Mouse (Mus musculus) kidney, postnatal 0 days (tissue): ENCODE measurements at regions not wholly inside any gene's neighbourhood (a gene's known extent, or its start where the extent isn't known, plus 50 kb on each side); places are given as distances from the start of the nearest gene placed in this dataset.

Experiments
- ATAC-seq: fragments of 200-750 bp; cut with Nextera tagmentation; replicated peaks from 2 replicates; pipeline ENCODE4 v1.8.0; 2017; ENCODE audit warnings: low read depth, moderate number of reproducible peaks, moderate TSS enrichment, moderate library complexity; ENCODE audit not compliant: low FRiP score
- DNase-seq: peaks from one replicate; pipeline ENCODE4 v3.0.0-alpha.2; 2016; ENCODE audit warnings: low spot score
- H3K27ac ChIP-seq: fragments of 300-500 bp; sonication (generic); 2 replicates; pipeline ENCODE4 v1.5.1; 2014; ENCODE audit warnings: mild to moderate bottlenecking
- H3K27me3 ChIP-seq: fragments of 300-500 bp; sonication (generic); 2 replicates; pipeline ENCODE4 v1.6.1; 2014; ENCODE audit warnings: low read length, mixed read lengths; ENCODE audit not compliant: insufficient read depth
- H3K36me3 ChIP-seq: fragments of 300-500 bp; sonication (generic); 2 replicates; pipeline ENCODE4 v1.6.1; 2014; ENCODE audit warnings: low read length, mixed read lengths; ENCODE audit not compliant: insufficient read depth
- H3K4me1 ChIP-seq: fragments of 300-500 bp; sonication (generic); replicated peaks from 2 replicates; pipeline ENCODE4 v1.6.1; 2014; ENCODE audit warnings: antibody characterized with exemption, low read length, mixed read lengths; ENCODE audit not compliant: insufficient read depth
- H3K4me2 ChIP-seq: fragments of 300-500 bp; sonication (generic); 2 replicates; pipeline ENCODE4 v1.6.1; 2014; ENCODE audit warnings: mild to moderate bottlenecking, low read length, moderate library complexity, mixed read lengths
- H3K4me3 ChIP-seq: fragments of 300-500 bp; sonication (generic); replicated peaks from 2 replicates; pipeline ENCODE4 v1.5.1; 2014; ENCODE audit warnings: low read depth, low read length
- H3K9ac ChIP-seq: fragments of 300-500 bp; sonication (generic); 2 replicates; pipeline ENCODE4 v1.6.1; 2014; ENCODE audit warnings: low read depth, low read length
- H3K9me3 ChIP-seq: fragments of 300-500 bp; sonication (generic); replicated peaks from 2 replicates; pipeline ENCODE4 v1.6.1; 2016; ENCODE audit warnings: low read length, inconsistent platforms, mixed read lengths
- CTCF ChIP-seq: IDR thresholded peaks from 2 replicates; pipeline ENCODE4 v1.5.1; 2016; ENCODE audit warnings: antibody characterized with exemption, low read depth, mild to moderate bottlenecking, moderate library complexity
- WGBS: fragments of 180-500 bp; shearing (Covaris S2); extraction: QIAGEN DNeasy Blood & Tissue Kit; methylation state at CpG from one replicate; pipeline ENCODE4 v1.1.7; 2014; 5-methylcytosine and 5-hydroxymethylcytosine counted together

DNA sequence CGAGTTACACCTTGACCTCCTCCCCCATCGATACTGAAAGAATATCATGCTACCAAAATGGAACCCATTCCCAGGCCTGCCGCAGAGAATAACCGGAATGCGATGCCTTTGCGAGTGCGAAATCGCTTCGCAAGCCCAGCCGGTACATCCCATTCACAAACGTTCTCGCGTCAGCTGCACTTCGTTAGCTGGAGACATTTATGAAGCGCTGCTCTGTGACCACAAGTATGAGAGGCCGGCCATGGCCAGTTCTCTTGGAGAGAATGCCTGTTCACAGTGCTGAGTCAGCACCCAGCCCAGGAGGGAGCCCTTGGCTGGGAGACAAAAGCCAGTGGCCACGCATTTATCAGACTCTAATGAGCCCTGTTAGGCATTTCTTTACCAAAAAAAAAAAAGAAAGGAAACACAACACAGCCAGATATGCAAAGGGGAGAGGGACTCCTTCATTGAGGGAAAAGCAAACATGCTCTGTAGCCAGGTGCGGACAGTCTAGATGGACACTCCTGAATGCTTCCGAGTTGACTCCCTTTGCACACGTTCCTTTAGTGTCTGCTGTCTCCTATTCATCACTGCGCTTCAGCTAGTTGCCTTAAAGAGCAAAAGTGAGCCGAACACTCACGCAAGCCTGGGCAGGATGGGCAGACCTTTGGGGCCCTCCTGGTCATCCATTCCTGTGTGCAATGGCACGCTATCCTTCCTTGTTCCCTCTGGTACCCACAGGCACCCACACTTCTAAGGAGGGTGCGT is 131.4 kb downstream of the Ackr3 start:
- ATAC-seq: peak; percentile 79
- H3K4me2 ChIP-seq: peak overlapping the region; percentile 34
- peak overlapping the region; percentile 60 for H3K27ac ChIP-seq
- peak; percentile 94 for DNase-seq
- TF ChIP-seq CTCF: no peak
- peaks cover 18% of the 10 kb centered on the region; the same call in 1 of the 2 replicates for H3K4me1 ChIP-seq
- no peak overlapping the region for H3K4me3 ChIP-seq
- H3K9me3 ChIP-seq: no peaks in the 10 kb centered on the region
- 29% methylated on average over 25 of the region's 25 CpGs for whole genome bisulfite sequencing
- H3K27me3 ChIP-seq: no peaks in the 10 kb centered on the region
- H3K36me3 ChIP-seq: no peaks in the 10 kb centered on the region
- no peak overlapping the region for H3K9ac ChIP-seq

DNA sequence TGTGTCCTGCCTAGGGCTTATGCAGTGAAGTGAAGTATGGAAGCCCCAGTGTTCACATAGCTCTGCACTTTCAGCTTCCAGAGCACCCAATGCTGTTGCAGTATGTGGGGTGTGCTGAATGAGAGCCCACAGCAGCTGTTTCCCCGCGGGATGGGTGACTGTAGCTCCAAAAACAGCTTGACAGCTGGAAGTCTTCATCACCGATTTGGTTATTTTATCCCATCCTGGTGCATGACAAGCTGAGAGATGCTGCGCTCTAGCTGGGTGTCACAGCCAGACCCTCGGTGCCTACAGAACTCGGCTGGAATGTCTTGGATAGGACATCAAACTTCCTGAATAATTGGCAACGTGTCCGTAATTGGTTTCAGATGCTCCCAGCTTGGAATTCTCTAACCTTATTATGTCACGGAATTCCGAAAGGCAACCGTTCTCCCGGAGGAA is 134.1 kb downstream of the Ackr3 start:
- 59% methylated on average over 12 of the region's 12 CpGs for WGBS
- H3K36me3 ChIP-seq: no peaks in the 10 kb centered on the region
- H3K4me1 ChIP-seq: peaks cover 18% of the 10 kb centered on the region; the same call in 1 of the 2 replicates
- no peak for TF ChIP-seq CTCF
- H3K9ac ChIP-seq: no peak overlapping the region
- no peak overlapping the region for H3K4me3 ChIP-seq
- H3K9me3 ChIP-seq: no peaks in the 10 kb centered on the region
- H3K27me3 ChIP-seq: no peaks in the 10 kb centered on the region
- ATAC-seq (no peak), DNase-seq (peak; percentile 21)
- H3K4me2 ChIP-seq: no peak overlapping the region
- no peak overlapping the region for H3K27ac ChIP-seq

DNA sequence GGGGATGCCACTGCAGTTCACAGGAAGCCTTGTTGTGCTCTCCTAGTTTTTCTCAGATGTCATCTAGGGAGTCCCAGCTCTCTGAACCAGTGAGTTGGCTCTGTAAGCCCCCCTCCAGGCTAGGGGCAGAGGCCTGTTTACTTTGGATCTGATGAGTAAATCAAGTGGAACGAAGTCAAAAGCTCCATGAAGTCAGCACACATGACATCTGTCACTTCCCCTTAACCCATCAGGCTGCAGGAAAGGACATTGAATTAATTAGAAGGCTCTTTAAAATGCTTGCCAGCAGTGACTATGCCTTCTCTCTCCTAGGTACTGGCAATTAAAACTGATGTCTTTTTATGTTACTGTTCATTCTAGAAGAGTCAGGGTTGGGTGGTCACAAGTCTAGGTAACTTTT is 138.6 kb downstream of the Ackr3 start:
- Histone ChIP-seq H3K27ac (no peak overlapping the region), H3K27me3 (no peaks in the 10 kb centered on the region), H3K4me3 (no peak overlapping the region), H3K9me3 (no peaks in the 10 kb centered on the region), H3K4me2 (no peak overlapping the region), H3K9ac (no peak overlapping the region), H3K36me3 (no peaks in the 10 kb centered on the region), H3K4me1 (no peaks in the 10 kb centered on the region)
- DNase-seq (peak; percentile 19), ATAC-seq (no peak)
- no peak for TF ChIP-seq CTCF
- 13% methylated on average over 1 of the region's 1 CpGs for WGBS

DNA sequence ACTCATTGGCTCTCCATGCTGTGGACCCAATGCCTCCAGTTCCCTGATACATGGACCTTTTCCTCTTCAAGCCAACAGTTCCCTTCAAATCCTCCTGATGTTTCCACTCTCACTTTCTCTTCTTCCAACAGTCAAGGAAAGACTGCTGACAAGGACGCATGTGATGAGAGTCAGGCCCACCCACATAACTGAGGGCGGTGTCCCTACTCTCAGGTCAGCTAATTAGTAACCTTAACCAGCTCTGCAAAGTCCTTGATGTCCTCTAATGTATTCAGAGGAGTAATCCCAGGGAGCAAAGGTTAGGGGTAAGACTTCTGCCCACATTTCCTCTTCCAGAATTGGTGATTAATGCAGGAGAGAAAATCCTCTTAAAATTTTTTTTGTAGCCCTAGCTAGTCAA is 139.7 kb downstream of the Ackr3 start:
- Histone ChIP-seq H3K36me3 (no peaks in the 10 kb centered on the region), H3K27ac (no peak overlapping the region), H3K27me3 (no peaks in the 10 kb centered on the region), H3K4me2 (no peak overlapping the region), H3K9ac (no peak overlapping the region), H3K4me1 (no peaks in the 10 kb centered on the region), H3K4me3 (no peak overlapping the region), H3K9me3 (no peaks in the 10 kb centered on the region)
- WGBS: 45% methylated on average over 2 of the region's 2 CpGs
- no peak for TF ChIP-seq CTCF
- peak; percentile 63; the same call in 1 of the 2 replicates for ATAC-seq
- peak; percentile 26 for DNase-seq

DNA sequence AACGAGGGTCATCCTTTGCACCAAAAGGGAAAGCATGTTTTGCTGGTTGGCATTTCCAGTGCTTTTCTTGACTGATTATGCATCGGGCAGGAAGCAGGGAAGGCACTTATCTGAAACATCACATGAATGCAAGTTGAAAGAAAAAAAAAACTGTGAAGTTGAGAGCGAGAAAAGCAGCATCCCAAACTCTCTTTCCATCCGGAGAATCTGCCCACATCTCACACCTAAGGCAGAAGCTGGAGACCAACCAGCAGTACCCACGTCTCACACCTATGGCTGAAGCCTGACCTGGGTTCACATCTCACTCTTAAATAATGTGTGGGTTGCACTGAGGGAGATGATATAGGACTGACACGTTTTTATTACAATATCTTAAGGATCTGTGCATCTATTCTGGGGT is 143.3 kb downstream of the Ackr3 start:
- Histone ChIP-seq H3K9ac (no peak overlapping the region), H3K4me3 (no peak overlapping the region), H3K27me3 (no peaks in the 10 kb centered on the region), H3K4me1 (no peaks in the 10 kb centered on the region), H3K27ac (no peak overlapping the region), H3K4me2 (no peak overlapping the region), H3K9me3 (no peaks in the 10 kb centered on the region), H3K36me3 (no peaks in the 10 kb centered on the region)
- no peak for TF ChIP-seq CTCF
- DNase-seq: no peak
- 52% methylated on average over 6 of the region's 6 CpGs for WGBS
- no peak for ATAC-seq

DNA sequence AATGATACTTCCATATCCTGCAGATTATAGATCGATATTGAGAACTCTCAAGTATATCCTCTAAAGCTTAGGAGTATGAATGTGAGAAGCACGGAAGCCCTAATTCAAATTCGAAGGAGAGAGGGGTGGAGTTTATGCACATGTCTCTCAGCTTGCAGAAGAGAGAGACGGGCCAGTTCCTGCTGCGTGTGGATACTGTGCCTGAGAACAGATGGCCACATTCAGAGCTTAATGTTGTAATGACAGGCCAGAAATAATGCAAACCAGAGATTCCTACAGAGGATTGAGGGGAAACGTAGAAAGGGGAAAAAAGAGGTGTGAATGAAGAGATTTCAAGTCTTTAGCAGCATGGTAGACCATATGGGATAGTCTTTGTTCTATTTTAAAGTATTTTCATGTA is 145.8 kb downstream of the Ackr3 start:
- WGBS: 54% methylated on average over 6 of the region's 6 CpGs
- Histone ChIP-seq H3K9me3 (no peaks in the 10 kb centered on the region), H3K4me1 (no peaks in the 10 kb centered on the region), H3K9ac (no peak overlapping the region), H3K27me3 (no peaks in the 10 kb centered on the region), H3K4me2 (no peak overlapping the region), H3K4me3 (no peak overlapping the region), H3K27ac (no peak overlapping the region), H3K36me3 (no peaks in the 10 kb centered on the region)
- no peak for ATAC-seq
- peak; percentile 44 for DNase-seq
- TF ChIP-seq CTCF: no peak

DNA sequence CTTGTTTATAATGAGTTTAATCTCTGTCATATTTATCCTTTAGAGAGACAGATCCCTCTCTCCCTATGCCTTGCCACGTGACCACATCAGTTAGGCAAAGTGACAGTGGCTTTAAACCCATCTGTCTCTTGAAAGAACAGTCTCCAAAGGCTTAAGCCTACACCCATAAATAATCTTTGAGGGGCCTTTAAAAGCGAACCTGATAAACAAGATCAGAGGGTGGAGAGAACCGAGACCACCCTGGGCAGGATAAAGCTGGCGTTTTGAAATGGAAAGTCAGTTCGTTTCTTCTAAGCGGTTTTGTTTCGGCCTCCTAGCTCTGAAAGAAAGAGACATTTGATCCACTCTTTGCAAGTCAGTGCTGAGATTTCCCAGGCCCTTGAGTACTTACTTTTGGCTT is 149.5 kb downstream of the Ackr3 start:
- no peak overlapping the region for H3K9ac ChIP-seq
- no peak overlapping the region for H3K4me3 ChIP-seq
- H3K27ac ChIP-seq: no peak overlapping the region
- TF ChIP-seq CTCF: no peak
- ATAC-seq (no peak), DNase-seq (peak; percentile 37)
- H3K27me3 ChIP-seq: no peaks in the 10 kb centered on the region
- no peaks in the 10 kb centered on the region for H3K4me1 ChIP-seq
- no peak overlapping the region for H3K4me2 ChIP-seq
- 14% methylated on average over 7 of the region's 7 CpGs for WGBS
- no peaks in the 10 kb centered on the region for H3K9me3 ChIP-seq
- H3K36me3 ChIP-seq: no peaks in the 10 kb centered on the region
